Mouse (Mus musculus): ENCODE data around the gene Agbl5. TPM values are rescaled to one million over a fixed set of nuclear protein-coding genes. Genes with fewer than 3 reads are reported as not detected.

Gene Agbl5
- polyA plus RNA-seq, 1 experiment from 2014 or later, result 19.1 TPM

- H3K9ac ChIP-seq (ENCODE audit: low read depth, low read length), result no peak overlapping the region
- H3K27ac ChIP-seq (ENCODE audit: low read depth, low read length), result no peak overlapping the region
- H3K27me3 ChIP-seq (replicated peaks; ENCODE audit: control insufficient read depth, insufficient read depth, low read length), result no peaks in the 10 kb centered on the region
- WGBS, result 87% methylated on average over 2 of the region's 2 CpGs
- H3K36me3 ChIP-seq (ENCODE audit: control insufficient read depth, insufficient read depth, low read length), result peaks cover 23% of the 10 kb centered on the region
- no peak overlapping the region for H3K4me3 ChIP-seq (ENCODE audit: low read length)
- H3K9me3 ChIP-seq (ENCODE audit: control insufficient read depth, low read length), result no peaks in the 10 kb centered on the region
- H3K4me1 ChIP-seq (ENCODE audit: control insufficient read depth, insufficient read depth, low read depth, low read length), result peaks cover 10% of the 10 kb centered on the region
- no peak overlapping the region; the same call in 1 of the 2 replicates for H3K4me2 ChIP-seq (ENCODE audit: low read length)
- no peak for ATAC-seq
These were observed 62.4 kb downstream of the Agbl5 start for GRCm38 (mm10) chr5:30950922-30951321.

GRCm38 (mm10) chr5:30951706-30952105, 63.2 kb downstream of the Agbl5 start:
- no peak for ATAC-seq
- Histone ChIP-seq H3K27ac (ENCODE audit: low read depth, low read length) (no peak overlapping the region), H3K9ac (ENCODE audit: low read depth, low read length) (no peak overlapping the region), H3K9me3 (ENCODE audit: control insufficient read depth, low read length) (no peaks in the 10 kb centered on the region), H3K4me3 (ENCODE audit: low read length) (no peak overlapping the region), H3K4me2 (ENCODE audit: low read length) (no peak overlapping the region), H3K4me1 (ENCODE audit: control insufficient read depth, insufficient read depth, low read depth, low read length) (peaks cover 8% of the 10 kb centered on the region), H3K27me3 (replicated peaks; ENCODE audit: control insufficient read depth, insufficient read depth, low read length) (no peaks in the 10 kb centered on the region), H3K36me3 (ENCODE audit: control insufficient read depth, insufficient read depth, low read length) (peaks cover 24% of the 10 kb centered on the region)
- 79% methylated on average over 6 of the region's 6 CpGs for WGBS

GRCm38 (mm10) chr5:30952551-30952950, 64.1 kb downstream of the Agbl5 start:
- 82% methylated on average over 5 of the region's 5 CpGs for WGBS
- Histone ChIP-seq H3K27ac (ENCODE audit: low read depth, low read length) (no peak overlapping the region), H3K4me2 (ENCODE audit: low read length) (no peak overlapping the region), H3K9me3 (ENCODE audit: control insufficient read depth, low read length) (no peaks in the 10 kb centered on the region), H3K4me3 (ENCODE audit: low read length) (no peak overlapping the region), H3K9ac (ENCODE audit: low read depth, low read length) (no peak overlapping the region), H3K27me3 (replicated peaks; ENCODE audit: control insufficient read depth, insufficient read depth, low read length) (no peaks in the 10 kb centered on the region), H3K4me1 (ENCODE audit: control insufficient read depth, insufficient read depth, low read depth, low read length) (peaks cover 10% of the 10 kb centered on the region), H3K36me3 (ENCODE audit: control insufficient read depth, insufficient read depth, low read length) (peaks cover 24% of the 10 kb centered on the region)
- no peak for ATAC-seq

GRCm38 (mm10) chr5:30954065-30954464, 65.6 kb downstream of the Agbl5 start:
- Histone ChIP-seq H3K4me2 (ENCODE audit: low read length) (no peak overlapping the region), H3K27ac (ENCODE audit: low read depth, low read length) (no peak overlapping the region), H3K4me1 (ENCODE audit: control insufficient read depth, insufficient read depth, low read depth, low read length) (peaks cover 25% of the 10 kb centered on the region), H3K27me3 (replicated peaks; ENCODE audit: control insufficient read depth, insufficient read depth, low read length) (no peaks in the 10 kb centered on the region), H3K9ac (ENCODE audit: low read depth, low read length) (no peak overlapping the region), H3K4me3 (ENCODE audit: low read length) (no peak overlapping the region), H3K9me3 (ENCODE audit: control insufficient read depth, low read length) (no peaks in the 10 kb centered on the region), H3K36me3 (ENCODE audit: control insufficient read depth, insufficient read depth, low read length) (peaks cover 31% of the 10 kb centered on the region)
- ATAC-seq, result no peak
- WGBS, result 87% methylated on average over 6 of the region's 6 CpGs

GRCm38 (mm10) chr5:30954556-30954955, 66.1 kb downstream of the Agbl5 start:
- H3K4me3 ChIP-seq (ENCODE audit: low read length), result no peak overlapping the region
- H3K4me1 ChIP-seq (ENCODE audit: control insufficient read depth, insufficient read depth, low read depth, low read length), result peaks cover 29% of the 10 kb centered on the region
- no peak for ATAC-seq
- H3K27me3 ChIP-seq (replicated peaks; ENCODE audit: control insufficient read depth, insufficient read depth, low read length), result no peaks in the 10 kb centered on the region
- WGBS, result 94% methylated on average over 9 of the region's 9 CpGs
- H3K4me2 ChIP-seq (ENCODE audit: low read length), result no peak overlapping the region
- H3K36me3 ChIP-seq (ENCODE audit: control insufficient read depth, insufficient read depth, low read length), result peaks cover 31% of the 10 kb centered on the region
- H3K27ac ChIP-seq (ENCODE audit: low read depth, low read length), result no peak overlapping the region
- H3K9ac ChIP-seq (ENCODE audit: low read depth, low read length), result no peak overlapping the region
- no peaks in the 10 kb centered on the region for H3K9me3 ChIP-seq (ENCODE audit: control insufficient read depth, low read length)

DNA sequence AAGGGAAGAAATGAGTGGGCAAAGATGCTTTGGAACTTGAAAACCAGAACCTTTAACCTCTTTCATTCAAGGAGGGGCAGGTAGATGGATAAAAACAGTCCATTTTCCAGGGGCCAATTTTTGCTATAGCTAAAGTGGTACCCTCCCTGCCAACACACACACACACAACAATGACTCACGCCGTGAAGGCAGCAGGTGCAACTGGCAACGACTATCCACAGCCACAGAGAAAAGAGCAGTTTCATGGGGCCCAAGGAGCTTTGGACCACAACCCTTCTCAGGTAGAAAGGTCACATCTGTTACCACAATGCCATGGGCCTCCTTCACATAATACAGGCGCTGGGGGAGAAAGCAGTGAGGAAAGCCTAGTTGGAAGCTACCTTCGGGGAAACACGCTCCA, 67.3 kb downstream of the Agbl5 start:
- H3K4me3 ChIP-seq (ENCODE audit: low read length), result no peak overlapping the region
- H3K9ac ChIP-seq (ENCODE audit: low read depth, low read length), result no peak overlapping the region
- peaks cover 22% of the 10 kb centered on the region for H3K4me1 ChIP-seq (ENCODE audit: control insufficient read depth, insufficient read depth, low read depth, low read length)
- no peaks in the 10 kb centered on the region for H3K9me3 ChIP-seq (ENCODE audit: control insufficient read depth, low read length)
- H3K27ac ChIP-seq (ENCODE audit: low read depth, low read length), result no peak overlapping the region
- peaks cover 31% of the 10 kb centered on the region for H3K36me3 ChIP-seq (ENCODE audit: control insufficient read depth, insufficient read depth, low read length)
- H3K27me3 ChIP-seq (replicated peaks; ENCODE audit: control insufficient read depth, insufficient read depth, low read length), result no peaks in the 10 kb centered on the region
- H3K4me2 ChIP-seq (ENCODE audit: low read length), result no peak overlapping the region
- no peak for ATAC-seq
- WGBS, result 94% methylated on average over 6 of the region's 6 CpGs

Other genes starting within 250 kb of the Agbl5 start
- 33.6 and 35.4 TPM in 2 replicates for gene Slc35f6, start 240.8 kb upstream of the Agbl5 start, polyA plus RNA-seq (2015; fragmentation: Nextera tagmentation; extraction: Ambion mirVana)
- 42.7 and 54.7 TPM in 2 replicates for gene Cenpa, start 221.9 kb upstream of the Agbl5 start, polyA plus RNA-seq (2015; fragmentation: Nextera tagmentation; extraction: Ambion mirVana)
- 200 and 274 TPM in 2 replicates for gene Dpysl5, start 177.1 kb upstream of the Agbl5 start, polyA plus RNA-seq (2015; fragmentation: Nextera tagmentation; extraction: Ambion mirVana)
- 151 and 153 TPM in 2 replicates for gene Mapre3, start 74.1 kb upstream of the Agbl5 start, polyA plus RNA-seq (2015; fragmentation: Nextera tagmentation; extraction: Ambion mirVana)
- 67.0 and 68.4 TPM in 2 replicates for gene Tmem214, start 20.7 kb upstream of the Agbl5 start, polyA plus RNA-seq (2015; fragmentation: Nextera tagmentation; extraction: Ambion mirVana)
- gene Ost4, start 19.1 kb downstream of the Agbl5 start, polyA plus RNA-seq (2015; fragmentation: Nextera tagmentation; extraction: Ambion mirVana), result 232 and 244 TPM in 2 replicates
- gene Emilin1, start 24.7 kb downstream of the Agbl5 start, polyA plus RNA-seq (2015; fragmentation: Nextera tagmentation; extraction: Ambion mirVana), result 16.3 and 24.6 TPM in 2 replicates
- gene Khk, start 32.7 kb downstream of the Agbl5 start, polyA plus RNA-seq (2015; fragmentation: Nextera tagmentation; extraction: Ambion mirVana), result 12.2 and 13.7 TPM in 2 replicates
- gene Cgref1, start 56.9 kb downstream of the Agbl5 start, polyA plus RNA-seq (2015; fragmentation: Nextera tagmentation; extraction: Ambion mirVana), result 77.3 and 89.1 TPM in 2 replicates
- gene Preb, start 71.7 kb downstream of the Agbl5 start, polyA plus RNA-seq (2015; fragmentation: Nextera tagmentation; extraction: Ambion mirVana), result 115 and 123 TPM in 2 replicates
- gene Tcf23, start 80.0 kb downstream of the Agbl5 start, polyA plus RNA-seq (2015; fragmentation: Nextera tagmentation; extraction: Ambion mirVana), result not detected in 2 replicates
- gene Atraid, start 159.6 kb downstream of the Agbl5 start, polyA plus RNA-seq (2015; fragmentation: Nextera tagmentation; extraction: Ambion mirVana), result 174 and 195 TPM in 2 replicates
- gene Slc5a6, start 160.2 kb downstream of the Agbl5 start, polyA plus RNA-seq (2015; fragmentation: Nextera tagmentation; extraction: Ambion mirVana), result 30.1 and 31.6 TPM in 2 replicates
- 11.6 and 16.8 TPM in 2 replicates for gene Cad, start 166.1 kb downstream of the Agbl5 start, polyA plus RNA-seq (2015; fragmentation: Nextera tagmentation; extraction: Ambion mirVana)
- not detected in 2 replicates for gene Dnajc5g, start 217.6 kb downstream of the Agbl5 start, polyA plus RNA-seq (2015; fragmentation: Nextera tagmentation; extraction: Ambion mirVana)
- gene Slc30a3, start 219.5 kb downstream of the Agbl5 start, polyA plus RNA-seq (2015; fragmentation: Nextera tagmentation; extraction: Ambion mirVana), result 44.3 and 52.7 TPM in 2 replicates
- gene Trim54, start 228.0 kb downstream of the Agbl5 start, polyA plus RNA-seq (2015; fragmentation: Nextera tagmentation; extraction: Ambion mirVana), result 1.00 TPM in 1 of 2 replicates, not detected in the other